9 mouse cellular contexts compared by ENCODE assay signal in genomic region chrX:57325861-57326461, GRCm38 (mm10). TPM values are rescaled to one million over a fixed set of nuclear protein-coding genes. Genes with fewer than 3 reads are reported as not detected.
DNase-seq lines count a peak whose midpoint lies in the region; ATAC-seq and TF ChIP-seq lines count a peak whose summit lies in the region.
"Had no signal": no experiment of that assay in that cellular context is flagged by ENCODE, and none has a peak within 500 bp of the region (broad histone marks: within the 10 kb centered on the region; RNA-seq: fewer than 3 reads in every experiment).

No protein-coding gene starts in this region.

- H3K27ac ChIP-seq in forebrain, embryonic 16.5 days (ENCODE audit: low read length), result no peak overlapping the region
- no peak overlapping the region for H3K27ac ChIP-seq in hindbrain, embryonic 12.5 days
- H3K27ac ChIP-seq in liver, embryonic 11.5 days (ENCODE audit: low read depth, low read length), result no peak overlapping the region
- no peak overlapping the region; the same call in 1 of the 2 replicates for H3K27ac ChIP-seq in midbrain, postnatal 0 days (ENCODE audit: low read depth, low read length)

- TF ChIP-seq CTCF in midbrain, postnatal 0 days (IDR thresholded peaks at IDR 0.05), result no peak

- peak; percentile 12 for DNase-seq in ZHBTc4 (ENCODE audit: low read depth, low spot score)
- no peak for DNase-seq in liver, embryonic 11.5 days (ENCODE audit: low spot score)
- DNase-seq in midbrain, postnatal 0 days (ENCODE audit: low spot score), result peak; percentile 5
- peak; percentile 21 to 60 for DNase-seq in urinary bladder, postnatal 4 days (ENCODE audit: low spot score in 2 of 2)
- no peak for DNase-seq in left cerebral cortex, postnatal 25 days (ENCODE audit: low spot score in 2 of 2)

- H3K36me3 ChIP-seq in forebrain, embryonic 16.5 days (ENCODE audit: control insufficient read depth, insufficient read depth), result no peaks in the 10 kb centered on the region
- no peaks in the 10 kb centered on the region for H3K36me3 ChIP-seq in hindbrain, embryonic 12.5 days
- no peaks in the 10 kb centered on the region for H3K36me3 ChIP-seq in liver, embryonic 11.5 days (ENCODE audit: control insufficient read depth, insufficient read depth, low read length)
- H3K36me3 ChIP-seq in midbrain, postnatal 0 days (ENCODE audit: insufficient read depth, low read length), result no peaks in the 10 kb centered on the region

- WGBS in forebrain, embryonic 16.5 days, result 16% methylated on average over 26 of the region's 29 CpGs
- WGBS in hindbrain, embryonic 12.5 days, result 18% methylated on average over 28 of the region's 29 CpGs
- WGBS in liver, embryonic 11.5 days, result 20% methylated on average over 28 of the region's 29 CpGs
- 30% methylated on average over 26 of the region's 29 CpGs for WGBS in midbrain, postnatal 0 days

- H3K9ac ChIP-seq in forebrain, embryonic 16.5 days (replicated peaks; ENCODE audit: low read depth, low read length), result peak overlapping the region; percentile 43
- H3K9ac ChIP-seq in hindbrain, embryonic 12.5 days, result peak overlapping the region; percentile 55
- peak overlapping the region; percentile 56 for H3K9ac ChIP-seq in liver, embryonic 11.5 days (ENCODE audit: low read depth, low read length)
- H3K9ac ChIP-seq in midbrain, postnatal 0 days (replicated peaks; ENCODE audit: low read length, poor library complexity, severe bottlenecking), result peak overlapping the region; percentile 55

- H3K9me3 ChIP-seq in forebrain, embryonic 16.5 days (ENCODE audit: control insufficient read depth, low read length), result no peaks in the 10 kb centered on the region
- no peaks in the 10 kb centered on the region for H3K9me3 ChIP-seq in hindbrain, embryonic 12.5 days (replicated peaks)
- H3K9me3 ChIP-seq in liver, embryonic 11.5 days (ENCODE audit: control insufficient read depth, low read length), result no peaks in the 10 kb centered on the region
- H3K9me3 ChIP-seq in midbrain, postnatal 0 days (ENCODE audit: low read length), result no peaks in the 10 kb centered on the region

- intact Hi-C loops in left cerebral cortex, postnatal 25 days (cut with DNase I), result no loop called here

- H3K27me3 ChIP-seq in forebrain, embryonic 16.5 days (replicated peaks; ENCODE audit: control insufficient read depth, insufficient read depth, low read length), result no peaks in the 10 kb centered on the region
- H3K27me3 ChIP-seq in hindbrain, embryonic 12.5 days, result no peaks in the 10 kb centered on the region
- peaks cover 9% of the 10 kb centered on the region; the same call in 1 of the 2 replicates for H3K27me3 ChIP-seq in liver, embryonic 11.5 days (replicated peaks; ENCODE audit: control insufficient read depth, insufficient read depth, low read length)
- no peaks in the 10 kb centered on the region for H3K27me3 ChIP-seq in midbrain, postnatal 0 days (ENCODE audit: insufficient read depth, low read length)

- H3K4me2 ChIP-seq in forebrain, embryonic 16.5 days (ENCODE audit: low read length), result peak overlapping the region; percentile 75
- peak overlapping the region; percentile 69 for H3K4me2 ChIP-seq in hindbrain, embryonic 12.5 days (replicated peaks)
- peak overlapping the region; percentile 85 for H3K4me2 ChIP-seq in liver, embryonic 11.5 days
- peak overlapping the region; percentile 74 for H3K4me2 ChIP-seq in midbrain, postnatal 0 days (ENCODE audit: low read depth, low read length, poor library complexity, severe bottlenecking)

- 0 out of 2 replicates have a peak, but pooled peaks cover 6% of the 10 kb centered on the region for H3K4me1 ChIP-seq in forebrain, embryonic 16.5 days (replicated peaks; ENCODE audit: control insufficient read depth, insufficient read depth, low read length)
- H3K4me1 ChIP-seq in hindbrain, embryonic 12.5 days, result no peaks in the 10 kb centered on the region
- no peaks in the 10 kb centered on the region for H3K4me1 ChIP-seq in liver, embryonic 11.5 days (replicated peaks; ENCODE audit: control insufficient read depth, insufficient read depth, low read length)
- H3K4me1 ChIP-seq in midbrain, postnatal 0 days (ENCODE audit: insufficient read depth, low read length), result no peaks in the 10 kb centered on the region

- peak; percentile 46; the same call in 1 of the 2 replicates for ATAC-seq in cerebellum, adult (ENCODE audit: insufficient number of reproducible peaks, low FRiP score, low TSS enrichment)
- peak; percentile 85 for ATAC-seq in forebrain, embryonic 16.5 days
- ATAC-seq in hindbrain, embryonic 12.5 days (ENCODE audit: low FRiP score), result peak; percentile 86
- peak; percentile 45; the same call in 1 of the 2 replicates for ATAC-seq in liver, embryonic 11.5 days (replicated peaks; ENCODE audit: low FRiP score)
- peak; percentile 68 for ATAC-seq in midbrain, postnatal 0 days (ENCODE audit: low FRiP score)

- peak overlapping the region; percentile 47 for H3K4me3 ChIP-seq in forebrain, embryonic 16.5 days (replicated peaks; ENCODE audit: low read length)
- peak overlapping the region; percentile 42 for H3K4me3 ChIP-seq in hindbrain, embryonic 12.5 days
- H3K4me3 ChIP-seq in liver, embryonic 11.5 days (ENCODE audit: low read depth, low read length), result peak overlapping the region; percentile 53
- H3K4me3 ChIP-seq in midbrain, postnatal 0 days (ENCODE audit: low read depth, low read length), result peak overlapping the region; percentile 46
- H3K4me3 ChIP-seq: myocyte had no signal

RNA-seq across cellular contexts. Expression of gene Arhgef6, which starts 12.6 kb away (rescaled TPM):
- 4.9 and 6.4 TPM in 2 replicates for polyA plus RNA-seq in forebrain, embryonic 16.5 days (2015; fragmentation: Nextera tagmentation; extraction: Ambion mirVana)
- polyA plus RNA-seq in hindbrain, embryonic 12.5 days (2016; fragmentation: Nextera tagmentation; extraction: Ambion mirVana), result 9.3 and 10.9 TPM in 2 replicates
- polyA plus RNA-seq in liver, embryonic 11.5 days (2014; fragmentation: Nextera tagmentation; extraction: Ambion mirVana), result 6.9 and 8.4 TPM in 2 replicates
- 8.9 and 11.6 TPM in 2 replicates for total RNA-seq in midbrain, postnatal 0 days (2014; rRNA removed)
- 4.8 and 5.0 TPM in 2 replicates for polyA plus RNA-seq in midbrain, postnatal 0 days (2015; fragmentation: Nextera tagmentation; extraction: Ambion mirVana)
- total RNA-seq in left cerebral cortex, postnatal 25 days (2021), result 10 to 100 TPM in 1 of 2 experiments, 1 to 10 TPM in 1; 8.1 to 13.0 TPM

Comparison
In these comparisons a context has a peak if more than half of its experiments do, and no peak if none do; other contexts are left out.
1. DNase-seq: peak in ZHBTc4 (single experiment), midbrain, postnatal 0 days (single experiment) and urinary bladder, postnatal 4 days (2 of 2); none in liver, embryonic 11.5 days (single experiment) and left cerebral cortex, postnatal 25 days (0 of 2).
2. Peak in every context shown above with its lines, with median percentiles within 50 percentile points of each other: ATAC-seq, H3K4me2 ChIP-seq, H3K4me3 ChIP-seq and H3K9ac ChIP-seq.